Mouse (Mus musculus): ENCODE measurements around the gene Hepacam.

DNA sequence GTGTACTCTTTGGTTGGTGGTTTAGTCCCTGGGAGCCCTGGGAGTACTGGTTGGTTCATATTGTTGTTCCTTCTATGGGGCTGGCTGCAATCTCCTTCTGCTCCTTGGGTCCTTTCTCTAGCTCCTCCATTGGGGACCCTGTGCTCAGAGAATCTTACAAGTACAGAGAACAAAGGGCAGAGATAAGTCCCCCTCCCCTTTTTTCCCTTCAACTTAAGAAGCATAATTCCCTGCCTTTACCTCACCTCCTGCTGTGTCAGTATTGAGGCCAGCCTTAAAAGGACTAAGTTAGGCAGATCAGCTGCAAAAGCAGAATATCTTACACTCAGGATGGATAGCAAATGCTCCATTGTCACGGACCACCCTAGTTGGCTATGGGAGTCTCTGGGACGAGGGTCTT lies 24.9 kb downstream of the Hepacam start:
- TF ChIP-seq CTCF (IDR thresholded peaks at IDR 0.05; ENCODE audit: borderline replicate concordance, extremely low read depth, insufficient read depth, insufficient read length) (no peak), POLR2A (IDR thresholded peaks at IDR 0.05; ENCODE audit: borderline replicate concordance, extremely low read depth, insufficient read depth, insufficient read length, poor library complexity, severe bottlenecking) (no peak)
